Mouse (Mus musculus) testis, adult 2 months (tissue): ENCODE measurements at regions not wholly inside any gene's neighbourhood (a gene's known extent, or its start where the extent isn't known, plus 50 kb on each side); places are given as distances from the start of the nearest gene placed in this dataset.

Source experiments
- H3K27ac ChIP-seq: fragments of 200-500 bp; 2 replicates; pipeline ENCODE4 v1.5.1; 2012; ENCODE audit warnings: low read depth, low read length; ENCODE audit not compliant: control insufficient read depth, insufficient read depth
- H3K27me3 ChIP-seq: fragments of 200-500 bp; 2 replicates; pipeline ENCODE4 v1.6.1; 2012; ENCODE audit warnings: mild to moderate bottlenecking, low read length, moderate library complexity; ENCODE audit not compliant: control insufficient read depth, insufficient read depth
- H3K36me3 ChIP-seq: fragments of 200-500 bp; 2 replicates; pipeline ENCODE4 v1.6.1; 2012; ENCODE audit warnings: mild to moderate bottlenecking, low read length; ENCODE audit not compliant: control insufficient read depth, insufficient read depth
- H3K4me1 ChIP-seq: fragments of 200-500 bp; 2 replicates; pipeline ENCODE4 v1.6.1; 2012; ENCODE audit warnings: low read length; ENCODE audit not compliant: control insufficient read depth, insufficient read depth
- H3K4me3 ChIP-seq: fragments of 200-500 bp; 2 replicates; pipeline ENCODE4 v1.5.1; 2012; ENCODE audit warnings: low read depth, mild to moderate bottlenecking, low read length, moderate library complexity, mixed read lengths; ENCODE audit not compliant: control insufficient read depth
- CTCF ChIP-seq: fragments of 200-500 bp; IDR thresholded peaks from 2 replicates; pipeline ENCODE4 v1.5.1; 2012; ENCODE audit warnings: low read depth, mild to moderate bottlenecking, inconsistent platforms, low read length, moderate library complexity; ENCODE audit not compliant: control insufficient read depth, insufficient read depth, insufficient replicate concordance
- POLR2A ChIP-seq: fragments of 200-500 bp; IDR thresholded peaks from 2 replicates; pipeline ENCODE4 v1.6.1; 2012; ENCODE audit warnings: low read depth, mild to moderate bottlenecking, inconsistent platforms, low read length, moderate library complexity; ENCODE audit not compliant: control insufficient read depth

GRCm38 (mm10) chr2:75244311-75245033 is 414.6 kb upstream of the Hnrnpa3 start:
- Histone ChIP-seq H3K36me3 (no peaks in the 10 kb centered on the region), H3K27me3 (no peaks in the 10 kb centered on the region), H3K27ac (no peak overlapping the region), H3K4me1 (no peaks in the 10 kb centered on the region), H3K4me3 (no peak overlapping the region)
- TF ChIP-seq POLR2A (no peak), CTCF (no peak)

- TF ChIP-seq CTCF (no peak), POLR2A (no peak)
- no peak overlapping the region for H3K4me3 ChIP-seq
Measured at GRCm38 (mm10) chr2:75245256-75245655, 413.8 kb upstream of the Hnrnpa3 start.

GRCm38 (mm10) chr2:75245662-75246061 is 413.4 kb upstream of the Hnrnpa3 start:
- Histone ChIP-seq H3K27ac (no peak overlapping the region), H3K36me3 (no peaks in the 10 kb centered on the region), H3K4me3 (no peak overlapping the region), H3K4me1 (no peaks in the 10 kb centered on the region), H3K27me3 (no peaks in the 10 kb centered on the region)
- TF ChIP-seq CTCF (no peak), POLR2A (no peak)

More at GRCm38 (mm10) chr2:75245256-75245655, 413.8 kb upstream of the Hnrnpa3 start:
- H3K4me1 ChIP-seq = no peaks in the 10 kb centered on the region
- no peaks in the 10 kb centered on the region for H3K27me3 ChIP-seq
- no peaks in the 10 kb centered on the region for H3K36me3 ChIP-seq
- no peak overlapping the region for H3K27ac ChIP-seq

- Histone ChIP-seq H3K4me1 (no peaks in the 10 kb centered on the region), H3K36me3 (no peaks in the 10 kb centered on the region), H3K27me3 (no peaks in the 10 kb centered on the region), H3K4me3 (no peak overlapping the region), H3K27ac (no peak overlapping the region)
- TF ChIP-seq CTCF (no peak), POLR2A (no peak)
Measured at GRCm38 (mm10) chr2:75246082-75246743, 412.8 kb upstream of the Hnrnpa3 start.

- Histone ChIP-seq H3K27me3 (no peaks in the 10 kb centered on the region), H3K4me1 (no peaks in the 10 kb centered on the region), H3K36me3 (no peaks in the 10 kb centered on the region), H3K4me3 (no peak overlapping the region), H3K27ac (no peak overlapping the region)
- no peak for TF ChIP-seq CTCF
- no peak for TF ChIP-seq POLR2A
Measured at GRCm38 (mm10) chr2:75248251-75248650, 410.8 kb upstream of the Hnrnpa3 start.

GRCm38 (mm10) chr2:75250507-75250906 is 408.6 kb upstream of the Hnrnpa3 start:
- Histone ChIP-seq H3K27me3 (no peaks in the 10 kb centered on the region), H3K36me3 (no peaks in the 10 kb centered on the region), H3K27ac (no peak overlapping the region), H3K4me1 (no peaks in the 10 kb centered on the region), H3K4me3 (no peak overlapping the region)
- TF ChIP-seq POLR2A = no peak
- no peak for TF ChIP-seq CTCF

GRCm38 (mm10) chr2:75252829-75253228 is 406.2 kb upstream of the Hnrnpa3 start:
- Histone ChIP-seq H3K4me1 (no peaks in the 10 kb centered on the region), H3K4me3 (no peak overlapping the region), H3K36me3 (no peaks in the 10 kb centered on the region), H3K27me3 (no peaks in the 10 kb centered on the region), H3K27ac (no peak overlapping the region)
- TF ChIP-seq POLR2A (no peak), CTCF (no peak)
